Mouse (Mus musculus): ENCODE data around the gene Zc3h12a. TPM values are rescaled to one million over a fixed set of nuclear protein-coding genes. Genes with fewer than 3 reads are reported as not detected.

The Zc3h12a gene
- total and polyA plus RNA-seq, 3 experiments, result 0.92 to 3.3 TPM; not detected in 1

DNA sequence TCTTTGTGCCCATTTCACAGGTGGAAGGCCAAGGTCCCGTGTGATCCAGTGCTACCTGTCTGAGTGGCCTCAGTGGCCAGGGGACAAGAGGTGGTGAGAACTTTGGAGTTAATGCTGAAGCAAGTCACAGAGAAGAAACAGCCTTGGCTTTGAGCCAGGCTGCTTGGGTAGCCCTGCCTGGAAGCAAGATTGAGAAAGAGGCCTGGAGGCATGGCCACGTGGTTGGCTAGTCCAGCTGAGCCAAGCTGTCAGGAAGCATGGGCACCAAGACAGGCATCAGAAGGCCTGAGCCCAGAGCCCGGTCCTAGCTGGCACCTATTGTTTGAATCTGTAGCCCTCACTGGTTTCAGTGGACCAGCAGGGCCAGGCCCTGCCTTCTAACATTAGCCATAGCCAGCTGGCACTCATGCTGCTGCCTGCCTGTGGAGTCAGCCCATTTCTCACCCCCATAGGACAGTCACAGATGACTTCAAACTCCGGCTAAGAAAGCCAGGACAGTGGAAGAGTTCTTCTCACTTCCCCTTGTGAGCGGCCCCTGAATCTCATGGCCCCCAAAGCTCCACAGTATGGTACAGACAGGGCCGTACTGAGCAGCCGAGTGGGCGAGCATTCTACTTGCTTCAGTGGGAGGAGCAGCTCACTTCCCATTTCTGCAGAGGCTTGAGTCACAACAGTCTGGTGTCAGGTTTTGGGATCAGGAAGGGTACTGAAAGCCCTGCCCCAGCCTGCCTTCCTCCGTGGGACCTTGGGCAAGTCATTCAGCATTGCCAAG, 11.4 kb downstream of the Zc3h12a start (continued):
- TF ChIP-seq MAFK (IDR thresholded peaks at IDR 0.05; ENCODE audit: borderline replicate concordance, low read depth, low read length) (no peak), POLR2A (IDR thresholded peaks at IDR 0.05; ENCODE audit: control insufficient read depth in 1 of 2, insufficient read depth in 1 of 2, low read depth in 1 of 2, low read length in 2 of 2, poor library complexity in 1 of 2) (peak; percentile 32 to 72; a peak in 3 of 4 replicates), CHD2 (IDR thresholded peaks at IDR 0.05; ENCODE audit: low read length) (no peak), SIN3A (IDR thresholded peaks at IDR 0.05; ENCODE audit: low read length) (peak; percentile 60; the same call in 1 of the 2 replicates), RCOR1 (IDR thresholded peaks at IDR 0.05; ENCODE audit: low read depth, low read length) (no peak), JUND (IDR thresholded peaks at IDR 0.05; ENCODE audit: low read depth, low read length) (no peak), MYB (IDR thresholded peaks at IDR 0.05; ENCODE audit: low read depth, low read length) (no peak), ETS1 (IDR thresholded peaks at IDR 0.05; ENCODE audit: low read depth, low read length) (no peak), TBP (IDR thresholded peaks at IDR 0.05; ENCODE audit: low read depth, low read length) (peak; percentile 74), MYC (IDR thresholded peaks at IDR 0.05; ENCODE audit: low read depth, low read length) (peak; percentile 8; the same call in 1 of the 2 replicates), ELF1 (IDR thresholded peaks at IDR 0.05; ENCODE audit: low read depth, low read length) (no peak), E2F4 (IDR thresholded peaks at IDR 0.05; ENCODE audit: borderline replicate concordance, low read depth, low read length) (no peak), ZC3H11A (IDR thresholded peaks at IDR 0.05; ENCODE audit: low read depth, low read length) (no peak), CTCF (IDR thresholded peaks at IDR 0.05 in 2 of 3, conservative IDR thresholded peaks at IDR 0.05 in 1 of 3; ENCODE audit: control insufficient read depth in 1 of 3, insufficient read depth in 1 of 3, low read depth in 2 of 3, low read length in 3 of 3, poor library complexity in 1 of 3, severe bottlenecking in 1 of 3) (no peak), TCF12 (IDR thresholded peaks at IDR 0.05; ENCODE audit: low read depth, low read length) (0 out of 2 replicates have a peak, but pooled peaks have one; percentile 28), NRF1 (IDR thresholded peaks at IDR 0.05; ENCODE audit: insufficient read depth, low read depth, low read length, poor library complexity, severe bottlenecking) (no peak)

DNA sequence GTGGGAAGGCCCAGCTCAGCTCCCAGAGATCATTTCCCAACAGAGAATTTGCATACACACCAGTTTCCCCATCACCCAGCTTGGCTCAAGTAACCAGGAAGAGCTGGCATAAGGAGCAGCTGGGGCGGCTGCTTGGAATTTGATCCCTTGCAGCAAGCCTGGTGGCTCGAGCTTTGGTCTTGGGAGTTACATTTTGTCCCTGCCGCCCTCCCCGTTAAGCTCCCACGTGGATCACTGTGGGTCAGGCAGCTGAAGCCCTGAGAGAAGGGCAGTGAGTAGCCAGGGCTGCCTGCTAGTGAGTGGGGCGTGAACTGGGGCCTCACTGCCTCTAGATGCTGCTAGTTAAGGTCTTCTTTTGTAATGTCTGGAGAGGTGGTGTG, 11.9 kb downstream of the Zc3h12a start:
- TF ChIP-seq ETS1 (IDR thresholded peaks at IDR 0.05; ENCODE audit: low read depth, low read length), result no peak; the same call in 1 of the 2 replicates
- TF ChIP-seq BHLHE40 (IDR thresholded peaks at IDR 0.05; ENCODE audit: borderline replicate concordance, low read depth, low read length), result no peak
- no peak for TF ChIP-seq MYB (IDR thresholded peaks at IDR 0.05; ENCODE audit: low read depth, low read length)
- no peak for TF ChIP-seq SMC3 (IDR thresholded peaks at IDR 0.05; ENCODE audit: low read depth, low read length)
- no peak for TF ChIP-seq HCFC1 (IDR thresholded peaks at IDR 0.05; ENCODE audit: low read depth, low read length)
- DNase-seq (ENCODE audit: low read depth, low spot score), result no peak
- no peaks in the 10 kb centered on the region for H3K9me3 ChIP-seq (replicated peaks; ENCODE audit: insufficient read depth, low read length)
- H3K36me3 ChIP-seq (ENCODE audit: control insufficient read depth in 1 of 2, insufficient read depth in 2 of 2, low read length in 2 of 2), result peaks cover 0 to 19% of the 10 kb centered on the region in 2 experiments; a peak in 2 of 4 replicates
- H3K27ac ChIP-seq (ENCODE audit: control insufficient read depth, low read depth, low read length), result peak overlapping the region; percentile 73
- peaks cover 10 to 33% of the 10 kb centered on the region in 2 experiments for H3K4me1 ChIP-seq (ENCODE audit: control insufficient read depth in 1 of 2, insufficient read depth in 2 of 2, low read length in 2 of 2)
- H3K4me3 ChIP-seq (ENCODE audit: control insufficient read depth in 1 of 2, insufficient read depth in 1 of 2, low read depth in 2 of 2, low read length in 2 of 2), result no peak overlapping the region
- no peaks in the 10 kb centered on the region for H3K27me3 ChIP-seq (ENCODE audit: control insufficient read depth in 1 of 2, insufficient read depth in 2 of 2, low read length in 2 of 2)
- no peaks in the 10 kb centered on the region for H3K79me2 ChIP-seq (ENCODE audit: control insufficient read depth, insufficient read depth, low read length, poor library complexity)
- peak overlapping the region; percentile 44 for H3K9ac ChIP-seq (ENCODE audit: control insufficient read depth, low read depth, low read length, poor library complexity, severe bottlenecking)
